Mouse (Mus musculus): Measurements from ENCODE around the gene Apobec2. TPM values are rescaled to one million over a fixed set of nuclear protein-coding genes. Genes with fewer than 3 reads are reported as not detected.

Gene Apobec2
- total RNA-seq, 1 experiment, result 5.6 TPM

DNA sequence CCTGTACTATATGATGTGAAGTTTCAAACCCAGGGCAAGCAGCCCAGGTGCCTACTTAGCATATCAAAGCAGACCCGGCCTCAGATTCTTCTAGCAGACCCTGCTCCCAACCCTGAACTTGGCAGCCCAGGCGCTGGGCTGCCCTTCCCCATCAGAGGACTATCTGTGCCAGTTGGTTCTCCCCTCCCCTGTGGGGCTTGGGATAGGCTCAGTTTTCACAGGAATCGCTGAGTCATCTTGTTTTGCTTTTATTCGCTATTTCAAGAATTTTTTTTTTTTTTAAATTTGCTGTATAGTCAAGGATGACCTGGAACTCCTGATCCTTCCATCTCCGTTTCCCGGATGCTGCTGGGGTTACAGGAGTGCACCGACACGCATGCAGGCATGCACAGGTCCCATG lies 14.9 kb upstream of the Apobec2 start:
- no peaks in the 10 kb centered on the region for H3K36me3 ChIP-seq (ENCODE audit: control insufficient read depth, insufficient read depth, low read length, poor library complexity, severe bottlenecking)
- H3K9ac ChIP-seq (ENCODE audit: insufficient read depth, low read depth, low read length, poor library complexity, severe bottlenecking), result no peak overlapping the region
- no peak overlapping the region for H3K4me3 ChIP-seq (ENCODE audit: insufficient read depth in 1 of 2, low read depth in 1 of 2, low read length in 2 of 2, poor library complexity in 1 of 2, severe bottlenecking in 1 of 2)
- H3K4me1 ChIP-seq (ENCODE audit: control insufficient read depth in 2 of 2, insufficient read depth in 2 of 2, low read length in 2 of 2, poor library complexity in 1 of 2), result peaks cover 7 to 25% of the 10 kb centered on the region in 2 experiments
- in situ Hi-C loops (cut with MboI; ENCODE audit: low sequenced_read_pairs in 2 of 2, unreplicated experiment in 2 of 2), result no loop called here
- DNase-seq (ENCODE audit: low read depth, low spot score), result no peak
- no peaks in the 10 kb centered on the region for H3K9me3 ChIP-seq (ENCODE audit: control insufficient read depth, insufficient read depth, low read depth, low read length)
- no peak overlapping the region for H3K27ac ChIP-seq (ENCODE audit: insufficient read depth, low read depth, low read length, poor library complexity, severe bottlenecking)
- no peak for TF ChIP-seq ZNF384 (IDR thresholded peaks at IDR 0.05; ENCODE audit: low read depth, low read length)
- no peak for TF ChIP-seq HCFC1 (IDR thresholded peaks at IDR 0.05; ENCODE audit: borderline replicate concordance, insufficient read depth, low read length)
- no peak for TF ChIP-seq CHD2 (IDR thresholded peaks at IDR 0.05; ENCODE audit: low read depth, low read length)
- no peak for TF ChIP-seq MAFK (IDR thresholded peaks at IDR 0.05; ENCODE audit: insufficient read depth, low read depth, low read length)
- no peak for TF ChIP-seq ZC3H11A (IDR thresholded peaks at IDR 0.05; ENCODE audit: borderline replicate concordance, low read depth, low read length)

DNA sequence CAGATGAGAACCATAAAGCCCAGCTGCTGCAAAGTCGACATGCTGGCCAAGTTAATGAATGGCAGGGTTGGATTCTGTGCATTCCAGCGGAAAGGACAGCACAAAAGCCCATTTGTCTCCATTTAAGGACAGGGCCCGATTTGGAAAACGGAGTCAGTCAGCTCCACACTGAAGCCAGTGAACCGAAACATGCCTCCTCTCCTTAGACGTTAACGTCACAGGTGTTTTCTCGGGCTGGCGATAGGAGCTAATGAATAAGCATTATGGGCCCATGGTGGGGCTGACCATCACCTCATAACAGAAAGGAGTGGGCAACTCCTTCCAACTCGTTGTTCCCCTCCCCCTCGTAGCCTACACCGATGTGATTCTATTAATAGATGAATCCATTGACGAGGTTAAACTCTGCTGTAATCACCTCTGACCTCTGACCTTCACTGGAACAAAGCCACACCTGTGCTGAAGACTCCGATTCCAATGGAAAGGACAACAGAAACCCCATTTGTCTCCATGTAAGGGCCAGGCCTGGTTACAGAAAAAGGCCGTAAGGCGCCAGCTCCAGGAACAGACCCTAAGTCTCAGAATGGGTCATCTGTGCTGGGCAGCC lies 10.9 kb upstream of the Apobec2 start:
- Histone ChIP-seq H3K9me3 (ENCODE audit: control insufficient read depth, insufficient read depth, low read depth, low read length) (no peaks in the 10 kb centered on the region), H3K4me3 (ENCODE audit: insufficient read depth in 1 of 2, low read depth in 1 of 2, low read length in 2 of 2, poor library complexity in 1 of 2, severe bottlenecking in 1 of 2) (no peak overlapping the region), H3K36me3 (ENCODE audit: control insufficient read depth, insufficient read depth, low read length, poor library complexity, severe bottlenecking) (no peaks in the 10 kb centered on the region), H3K9ac (ENCODE audit: insufficient read depth, low read depth, low read length, poor library complexity, severe bottlenecking) (peak overlapping the region; percentile 21; the same call in 1 of the 2 replicates), H3K4me1 (ENCODE audit: control insufficient read depth in 2 of 2, insufficient read depth in 2 of 2, low read length in 2 of 2, poor library complexity in 1 of 2) (peaks cover 4 to 11% of the 10 kb centered on the region in 2 experiments; a peak in 3 of 4 replicates), H3K27ac (ENCODE audit: insufficient read depth, low read depth, low read length, poor library complexity, severe bottlenecking) (no peak overlapping the region)
- in situ Hi-C loops (cut with MboI; ENCODE audit: low sequenced_read_pairs in 2 of 2, unreplicated experiment in 2 of 2), result no loop called here
- no peak for DNase-seq (ENCODE audit: low read depth, low spot score)
- TF ChIP-seq ZC3H11A (IDR thresholded peaks at IDR 0.05; ENCODE audit: borderline replicate concordance, low read depth, low read length) (no peak), HCFC1 (IDR thresholded peaks at IDR 0.05; ENCODE audit: borderline replicate concordance, insufficient read depth, low read length) (no peak), CHD2 (IDR thresholded peaks at IDR 0.05; ENCODE audit: low read depth, low read length) (no peak), ZNF384 (IDR thresholded peaks at IDR 0.05; ENCODE audit: low read depth, low read length) (no peak), MAFK (IDR thresholded peaks at IDR 0.05; ENCODE audit: insufficient read depth, low read depth, low read length) (no peak)

DNA sequence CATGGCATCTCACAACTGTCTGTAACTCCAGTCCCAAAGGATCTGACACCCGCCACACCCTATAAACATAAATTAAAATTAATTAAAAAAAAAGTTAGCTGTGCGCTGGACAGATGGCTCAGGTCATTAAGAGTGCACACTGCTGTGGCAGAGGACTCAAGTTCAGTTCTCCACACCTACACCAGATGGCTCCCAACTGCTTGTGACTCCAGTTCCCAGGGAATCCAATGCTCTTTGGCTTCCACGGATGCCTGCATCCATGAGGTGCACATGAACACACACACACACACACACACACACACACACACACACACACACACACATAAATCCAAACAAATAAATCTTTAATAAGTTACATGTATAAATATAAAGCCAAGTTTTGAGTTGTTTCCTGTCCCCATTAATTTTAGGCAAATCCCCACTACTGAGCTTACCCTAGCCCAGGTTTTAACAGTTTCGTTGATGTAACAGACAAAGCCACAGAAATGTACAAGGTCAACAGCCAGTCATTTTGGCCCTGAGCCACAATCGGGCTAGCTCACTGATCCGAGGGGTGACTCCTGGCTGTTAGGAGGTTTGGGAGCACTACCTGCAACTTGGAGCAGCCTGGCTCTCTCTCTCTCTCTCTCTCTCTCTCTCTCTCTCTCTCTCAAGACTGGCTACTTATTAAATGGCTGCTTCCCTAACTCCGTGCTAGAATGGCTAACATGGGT lies 10.2 kb upstream of the Apobec2 start:
- Histone ChIP-seq H3K9me3 (ENCODE audit: control insufficient read depth, insufficient read depth, low read depth, low read length) (no peaks in the 10 kb centered on the region), H3K4me1 (ENCODE audit: control insufficient read depth in 2 of 2, insufficient read depth in 2 of 2, low read length in 2 of 2, poor library complexity in 1 of 2) (peaks cover 4 to 9% of the 10 kb centered on the region in 2 experiments; a peak in 3 of 4 replicates), H3K27ac (ENCODE audit: insufficient read depth, low read depth, low read length, poor library complexity, severe bottlenecking) (no peak overlapping the region), H3K9ac (ENCODE audit: insufficient read depth, low read depth, low read length, poor library complexity, severe bottlenecking) (no peak overlapping the region), H3K36me3 (ENCODE audit: control insufficient read depth, insufficient read depth, low read length, poor library complexity, severe bottlenecking) (no peaks in the 10 kb centered on the region), H3K4me3 (ENCODE audit: insufficient read depth in 1 of 2, low read depth in 1 of 2, low read length in 2 of 2, poor library complexity in 1 of 2, severe bottlenecking in 1 of 2) (no peak overlapping the region)
- DNase-seq (ENCODE audit: low read depth, low spot score), result no peak
- in situ Hi-C loops (cut with MboI; ENCODE audit: low sequenced_read_pairs in 2 of 2, unreplicated experiment in 2 of 2), result no loop called here
- TF ChIP-seq CHD2 (IDR thresholded peaks at IDR 0.05; ENCODE audit: low read depth, low read length) (no peak), HCFC1 (IDR thresholded peaks at IDR 0.05; ENCODE audit: borderline replicate concordance, insufficient read depth, low read length) (no peak)

DNA sequence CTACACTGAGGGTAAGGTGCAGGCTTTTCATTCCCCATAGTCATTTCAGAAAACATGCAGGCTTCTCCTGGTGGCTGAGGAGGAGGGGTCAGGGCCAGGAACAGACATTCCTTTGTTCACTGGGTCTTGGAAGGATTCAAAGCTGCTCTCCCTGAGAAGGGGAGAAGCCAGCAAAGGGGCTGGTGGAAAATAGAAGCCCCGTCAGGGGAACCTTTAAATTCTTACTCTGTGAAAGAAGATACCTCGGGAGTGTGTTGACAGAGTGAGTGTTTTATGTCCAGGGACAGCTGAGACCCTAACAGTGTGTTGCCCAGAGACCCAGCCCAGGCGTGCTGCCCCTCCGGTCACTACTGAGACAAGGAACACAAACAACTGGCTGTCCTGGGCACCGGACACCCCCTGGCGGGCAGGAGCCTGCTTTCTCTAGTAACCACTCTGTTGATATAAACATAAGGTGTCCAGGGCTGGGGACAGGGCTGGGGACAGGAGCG lies 4.7 kb upstream of the Apobec2 start:
- no peak for DNase-seq (ENCODE audit: low read depth, low spot score)
- no peaks in the 10 kb centered on the region for H3K36me3 ChIP-seq (ENCODE audit: control insufficient read depth, insufficient read depth, low read length, poor library complexity, severe bottlenecking)
- TF ChIP-seq HCFC1 (IDR thresholded peaks at IDR 0.05; ENCODE audit: borderline replicate concordance, insufficient read depth, low read length) (no peak), ZC3H11A (IDR thresholded peaks at IDR 0.05; ENCODE audit: borderline replicate concordance, low read depth, low read length) (no peak), MAFK (IDR thresholded peaks at IDR 0.05; ENCODE audit: insufficient read depth, low read depth, low read length) (no peak), ZNF384 (IDR thresholded peaks at IDR 0.05; ENCODE audit: low read depth, low read length) (no peak), CHD2 (IDR thresholded peaks at IDR 0.05; ENCODE audit: low read depth, low read length) (no peak)
- H3K4me1 ChIP-seq (ENCODE audit: control insufficient read depth in 2 of 2, insufficient read depth in 2 of 2, low read length in 2 of 2, poor library complexity in 1 of 2), result peaks cover 9 to 28% of the 10 kb centered on the region in 2 experiments
- no peak overlapping the region for H3K9ac ChIP-seq (ENCODE audit: insufficient read depth, low read depth, low read length, poor library complexity, severe bottlenecking)
- in situ Hi-C loops (cut with MboI; ENCODE audit: low sequenced_read_pairs in 2 of 2, unreplicated experiment in 2 of 2), result no loop called here
- no peak overlapping the region for H3K27ac ChIP-seq (ENCODE audit: insufficient read depth, low read depth, low read length, poor library complexity, severe bottlenecking)
- H3K9me3 ChIP-seq (ENCODE audit: control insufficient read depth, insufficient read depth, low read depth, low read length), result no peaks in the 10 kb centered on the region
- no peak overlapping the region for H3K4me3 ChIP-seq (ENCODE audit: insufficient read depth in 1 of 2, low read depth in 1 of 2, low read length in 2 of 2, poor library complexity in 1 of 2, severe bottlenecking in 1 of 2)

Data from ES-E14 (cell line).